Mouse (Mus musculus): ENCODE results near the gene Ndufs8.

Ndufs8 gene

DNA sequence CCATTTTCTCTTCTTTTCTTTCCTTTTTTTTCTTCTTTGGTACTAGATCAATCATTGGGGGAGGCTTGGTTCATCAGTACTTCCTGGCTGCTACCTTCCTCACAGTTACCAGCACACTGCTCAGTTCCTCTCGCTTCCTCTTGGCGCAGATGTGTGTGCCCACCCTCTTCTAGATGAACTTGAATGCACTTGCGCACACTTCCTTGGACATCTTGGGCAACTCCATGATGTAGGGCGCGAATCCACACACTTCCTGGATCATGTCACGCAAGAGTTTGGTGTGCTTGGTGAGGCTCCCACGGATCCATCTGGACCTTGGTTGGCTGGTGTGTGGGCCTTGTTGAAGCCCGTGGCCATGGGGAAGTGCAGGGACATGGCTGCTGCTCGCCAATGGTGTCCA, 19.1 kb upstream of the Ndufs8 start:
- in situ Hi-C loops (cut with MboI; ENCODE audit: low sequenced_read_pairs) = no loop called here

DNA sequence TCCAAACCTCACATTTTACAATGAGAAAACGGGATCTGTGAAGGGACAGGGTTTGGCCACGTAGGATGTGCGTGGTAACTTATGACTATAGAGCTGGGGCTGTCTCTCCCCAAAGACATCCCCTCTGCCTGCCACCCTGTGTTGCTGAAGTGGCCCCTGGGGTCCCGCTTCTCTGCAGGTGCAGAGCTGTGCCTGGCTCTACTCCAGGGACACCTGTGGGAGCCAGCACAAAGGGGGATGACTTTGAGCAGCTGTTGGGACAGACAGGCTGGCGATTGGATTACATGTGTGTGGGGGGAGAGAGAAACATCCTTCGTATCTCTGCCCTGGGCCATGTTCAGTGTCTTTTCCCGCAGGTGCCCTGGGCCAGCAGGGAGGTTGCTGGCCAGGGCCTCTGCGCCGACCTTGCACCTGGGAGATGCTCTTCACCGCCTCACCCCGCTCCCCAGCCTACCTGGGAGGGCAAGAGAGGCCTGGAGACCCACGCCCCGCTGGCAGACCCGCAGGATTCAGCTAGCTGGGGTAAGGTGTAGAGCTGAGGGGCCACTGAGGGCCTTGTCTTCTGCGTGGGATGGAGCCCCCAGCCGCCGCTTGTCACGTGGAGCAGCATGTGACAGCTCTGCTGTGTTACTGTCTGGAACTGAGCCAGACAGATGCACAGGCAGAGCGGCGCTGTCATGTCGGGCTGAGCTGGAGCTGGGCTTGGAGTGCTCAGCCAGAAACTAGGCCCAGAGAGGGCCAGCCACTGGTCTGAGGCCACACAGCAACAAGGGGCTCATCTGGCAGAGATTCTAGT, 17.9 kb upstream of the Ndufs8 start:
- in situ Hi-C loops (cut with MboI; ENCODE audit: low sequenced_read_pairs) = no loop called here

DNA sequence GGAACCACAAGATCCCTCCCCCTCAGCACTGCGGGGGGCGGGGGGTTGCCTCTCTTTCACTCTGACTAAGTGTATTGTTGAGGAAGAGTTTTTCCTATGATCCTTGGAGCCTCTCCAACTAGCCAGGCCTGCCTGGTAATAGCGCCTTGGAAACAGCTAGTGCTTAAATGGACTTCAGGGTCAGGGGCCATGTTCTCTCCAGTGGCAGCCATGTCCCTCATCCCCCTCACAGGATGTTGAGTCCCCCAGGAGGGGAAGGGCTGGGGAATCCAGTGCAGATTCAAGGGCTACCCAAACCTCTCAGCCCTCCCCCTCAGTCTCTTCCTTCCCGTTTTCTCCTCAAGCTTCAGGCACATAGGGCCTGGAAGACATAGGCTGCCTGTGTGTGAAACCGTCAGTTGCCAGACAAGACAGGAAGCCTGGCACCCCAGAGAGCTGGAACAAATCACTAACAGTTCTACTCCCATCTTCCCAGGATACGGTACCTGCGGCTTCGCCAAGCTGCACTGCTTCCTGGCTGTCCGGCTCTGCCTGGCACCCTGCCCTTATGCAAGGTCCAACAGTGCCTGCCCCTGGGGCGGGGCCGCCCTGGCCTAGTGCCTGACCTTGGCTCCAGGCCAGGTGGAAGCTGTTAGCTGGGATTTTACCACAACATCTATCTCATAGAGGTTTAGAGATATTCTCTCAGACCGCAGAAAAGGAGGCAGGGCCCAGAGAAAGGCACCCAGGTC, 16.8 kb upstream of the Ndufs8 start, which contains the start of gene Aldh3b1:
Aldh3b1 (minus strand) TSS at position 598 of the 731 bp plus-strand sequence.
- in situ Hi-C loops (cut with MboI; ENCODE audit: low sequenced_read_pairs) = no loop called here

- in situ Hi-C loops (cut with MboI; ENCODE audit: low sequenced_read_pairs) = no loop called here
Observed at GRCm38 (mm10) chr19:3928779-3929178, 16.2 kb upstream of the Ndufs8 start.

DNA sequence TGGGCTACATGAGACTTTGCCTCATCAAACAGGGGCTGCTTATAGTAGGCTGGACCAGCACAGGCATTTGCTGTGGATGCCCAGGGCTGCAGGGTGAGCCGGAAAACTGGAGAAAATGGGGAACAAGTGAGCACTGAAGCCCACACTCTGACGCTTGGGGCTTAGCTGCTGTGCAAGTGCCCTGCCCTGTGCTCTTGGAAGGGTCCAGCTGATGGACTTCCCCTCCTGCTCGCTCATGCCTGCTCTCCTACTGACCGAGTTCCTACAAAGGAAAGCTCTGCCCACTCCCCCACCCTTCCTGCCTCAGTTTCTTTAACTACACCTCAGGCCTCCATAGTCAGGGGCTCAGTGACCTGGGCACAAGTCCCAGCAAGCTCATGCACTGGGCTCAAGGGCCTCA, 15.4 kb upstream of the Ndufs8 start:
- in situ Hi-C loops (cut with MboI; ENCODE audit: low sequenced_read_pairs) = no loop called here

- in situ Hi-C loops (cut with MboI; ENCODE audit: low sequenced_read_pairs) = no loop called here
Observed at GRCm38 (mm10) chr19:3926685-3927084, 14.1 kb upstream of the Ndufs8 start.

- in situ Hi-C loops (cut with MboI; ENCODE audit: low sequenced_read_pairs) = no loop called here
Observed at GRCm38 (mm10) chr19:3926279-3926678, 13.7 kb upstream of the Ndufs8 start.

- in situ Hi-C loops (cut with MboI; ENCODE audit: low sequenced_read_pairs) = no loop called here
Observed at GRCm38 (mm10) chr19:3925859-3926258, 13.3 kb upstream of the Ndufs8 start.

GRCm38 (mm10) chr19:3924868-3925267, 12.3 kb upstream of the Ndufs8 start:
- in situ Hi-C loops (cut with MboI; ENCODE audit: low sequenced_read_pairs) = no loop called here

DNA sequence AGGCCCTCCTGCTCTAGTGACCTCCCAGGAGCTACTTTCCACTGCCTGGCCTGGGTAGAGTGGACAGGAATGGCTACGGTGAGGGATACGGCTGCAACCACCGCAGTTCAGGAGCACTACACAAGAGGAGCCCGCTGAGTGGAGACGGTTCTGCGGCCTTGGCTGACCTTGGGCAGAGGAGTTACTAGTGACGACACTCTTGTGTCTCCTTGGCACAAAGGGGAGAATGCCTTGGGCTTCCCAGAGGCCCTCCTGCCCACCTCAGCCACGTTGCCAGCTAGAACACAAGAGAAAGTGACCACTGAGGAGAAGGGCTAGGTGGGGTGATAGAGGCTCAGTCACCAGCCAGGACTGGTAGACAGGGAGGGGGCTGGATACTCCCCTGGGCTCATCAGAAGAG, 11.6 kb upstream of the Ndufs8 start:
- in situ Hi-C loops (cut with MboI; ENCODE audit: low sequenced_read_pairs) = no loop called here

- in situ Hi-C loops (cut with MboI; ENCODE audit: low sequenced_read_pairs) = no loop called here
Observed at GRCm38 (mm10) chr19:3923586-3923985, 11.0 kb upstream of the Ndufs8 start.

- in situ Hi-C loops (cut with MboI; ENCODE audit: low sequenced_read_pairs) = no loop called here
Observed at GRCm38 (mm10) chr19:3922661-3923371, 10.2 kb upstream of the Ndufs8 start.

- in situ Hi-C loops (cut with MboI; ENCODE audit: low sequenced_read_pairs) = no loop called here
Observed at GRCm38 (mm10) chr19:3919928-3920327, 7.4 kb upstream of the Ndufs8 start.

DNA sequence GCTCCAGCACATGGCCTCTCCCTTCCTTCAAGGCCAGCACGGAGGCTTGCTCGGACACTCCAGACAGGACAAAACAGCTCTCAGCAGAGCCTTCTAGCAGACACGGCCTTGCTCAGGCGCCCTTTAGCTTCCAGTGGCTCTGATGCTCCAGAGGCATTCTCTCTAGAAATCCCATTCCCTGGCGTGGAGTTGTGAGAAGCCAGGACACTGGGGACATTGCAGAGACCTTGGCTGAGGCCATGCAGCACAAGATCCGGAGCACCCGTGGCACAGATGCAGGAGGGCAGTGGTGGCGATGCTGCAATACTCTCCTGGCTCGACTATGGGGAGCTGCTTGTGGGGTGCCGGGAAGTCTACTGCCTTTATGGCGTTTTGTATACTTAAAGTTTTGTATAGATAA, 4.2 kb upstream of the Ndufs8 start:
- in situ Hi-C loops (cut with MboI; ENCODE audit: low sequenced_read_pairs) = no loop called here

- in situ Hi-C loops (cut with MboI; ENCODE audit: low sequenced_read_pairs) = no loop called here
Observed at GRCm38 (mm10) chr19:3914535-3914934, 2.0 kb upstream of the Ndufs8 start.

- in situ Hi-C loops (cut with MboI; ENCODE audit: low sequenced_read_pairs) = no loop called here
Observed at GRCm38 (mm10) chr19:3913692-3914091, 1.1 kb upstream of the Ndufs8 start.

DNA sequence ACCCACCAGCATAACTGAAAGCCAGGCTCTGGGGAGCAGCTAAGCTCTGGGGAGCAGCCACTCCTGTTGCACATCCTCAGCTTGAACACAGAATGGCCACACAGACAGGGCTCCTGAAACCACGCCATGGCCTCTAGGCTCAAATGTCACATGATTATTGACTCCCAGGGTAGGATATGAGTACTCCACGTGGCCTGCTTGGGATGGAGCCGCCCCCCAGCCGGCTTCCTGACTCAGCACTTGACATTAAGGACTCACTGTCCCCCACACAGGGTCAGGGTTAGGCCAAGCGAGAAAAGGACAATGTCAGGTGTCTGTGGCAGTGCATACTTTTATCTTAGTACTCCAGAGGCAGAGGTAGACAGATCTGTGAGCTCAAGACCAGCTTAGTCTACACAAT, 2.4 kb downstream of the Ndufs8 start:
- in situ Hi-C loops (cut with MboI; ENCODE audit: low sequenced_read_pairs) = no loop called here

GRCm38 (mm10) chr19:3907876-3908660, 4.5 kb downstream of the Ndufs8 start:
- in situ Hi-C loops (cut with MboI; ENCODE audit: low sequenced_read_pairs) = no loop called here

GRCm38 (mm10) chr19:3906795-3907786, 5.5 kb downstream of the Ndufs8 start, which contains the start of gene Tcirg1:
TSS of gene Tcirg1 (minus strand) at chr19:3907133.
- in situ Hi-C loops (cut with MboI; ENCODE audit: low sequenced_read_pairs) = no loop called here

DNA sequence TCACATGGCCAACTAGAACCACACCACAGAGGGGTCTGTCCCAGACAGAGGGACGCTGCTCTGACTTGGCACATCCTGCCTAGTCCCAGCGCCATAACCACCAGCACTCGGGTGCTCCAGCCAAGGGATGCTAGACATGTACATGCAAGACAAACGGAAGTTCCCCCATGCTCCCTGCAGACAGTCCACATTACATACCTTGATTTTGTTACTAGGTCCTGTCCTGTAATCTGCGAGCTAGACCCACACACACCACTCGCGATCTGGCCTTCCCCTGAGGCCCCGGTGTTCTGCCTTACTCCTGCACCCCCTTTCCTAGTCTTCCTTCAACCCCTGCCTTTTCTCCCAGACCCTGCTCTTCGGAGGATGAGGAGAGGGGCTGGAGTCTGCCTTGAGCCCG, 6.2 kb downstream of the Ndufs8 start:
- in situ Hi-C loops (cut with MboI; ENCODE audit: low sequenced_read_pairs) = no loop called here
